Mouse (Mus musculus) spleen, postnatal 10 days (tissue): ENCODE results near the gene Hhipl1.

ENCODE experiments used
- DNase-seq, 2 experiments: peaks; one replicate each; pipeline ENCODE4 v3.0.0; 2021 to 2022; ENCODE audit warnings: low spot score in 2 of 2

Gene Hhipl1

GRCm38 (mm10) chr12:108277341-108277841 is 28.7 kb upstream of the Hhipl1 start:
- no peak for DNase-seq

- no peak for DNase-seq
Observed at GRCm38 (mm10) chr12:108278221-108278918, 27.7 kb upstream of the Hhipl1 start.

- DNase-seq, result no peak
Observed at GRCm38 (mm10) chr12:108284455-108285224, 21.4 kb upstream of the Hhipl1 start.

GRCm38 (mm10) chr12:108285225-108286011 is 20.7 kb upstream of the Hhipl1 start:
- no peak for DNase-seq

GRCm38 (mm10) chr12:108286381-108286780 is 19.7 kb upstream of the Hhipl1 start:
- no peak for DNase-seq

GRCm38 (mm10) chr12:108287011-108287410 is 19.1 kb upstream of the Hhipl1 start:
- DNase-seq, result no peak

- no peak for DNase-seq
Observed at GRCm38 (mm10) chr12:108288127-108288880, 17.8 kb upstream of the Hhipl1 start.

- DNase-seq, result no peak
Observed at GRCm38 (mm10) chr12:108292419-108292818, 13.7 kb upstream of the Hhipl1 start.

GRCm38 (mm10) chr12:108292957-108293356 is 13.1 kb upstream of the Hhipl1 start:
- DNase-seq, result peak; percentile 17 to 61

GRCm38 (mm10) chr12:108294620-108295019 is 11.4 kb upstream of the Hhipl1 start:
- no peak for DNase-seq

- no peak for DNase-seq
Observed at GRCm38 (mm10) chr12:108297033-108297432, 9.0 kb upstream of the Hhipl1 start.

GRCm38 (mm10) chr12:108301006-108301405 is 5.1 kb upstream of the Hhipl1 start:
- no peak for DNase-seq

GRCm38 (mm10) chr12:108303778-108304365 is 2.2 kb upstream of the Hhipl1 start:
- DNase-seq, result no peak

- no peak for DNase-seq
Observed at GRCm38 (mm10) chr12:108305172-108305571, 898 bp upstream of the Hhipl1 start.

GRCm38 (mm10) chr12:108307553-108307952 is 1.5 kb downstream of the Hhipl1 start:
- peak; percentile 17 to 61 for DNase-seq

- no peak for DNase-seq
Observed at GRCm38 (mm10) chr12:108308363-108308856, 2.3 kb downstream of the Hhipl1 start.

GRCm38 (mm10) chr12:108309116-108309794 is 3.2 kb downstream of the Hhipl1 start:
- no peak for DNase-seq

- no peak for DNase-seq
Observed at GRCm38 (mm10) chr12:108310041-108310440, 4.0 kb downstream of the Hhipl1 start.

GRCm38 (mm10) chr12:108310456-108311027 is 4.5 kb downstream of the Hhipl1 start:
- no peak for DNase-seq

GRCm38 (mm10) chr12:108311741-108312290 is 5.7 kb downstream of the Hhipl1 start:
- DNase-seq, result no peak
